Mouse (Mus musculus) lung, postnatal 36 days (tissue): Measurements from ENCODE around the gene Ap2a2.
"Not testable (repeated sequence)": the region's sequence is repeated elsewhere in the genome, so short reads cannot be mapped to it uniquely, and the experiment has no call there.

Source experiments
- DNase-seq: peaks from one replicate; pipeline ENCODE4 v3.0.0; 2022; ENCODE audit warnings: mixed read lengths

Ap2a2 gene

GRCm38 (mm10) chr7:141607717-141608116, 45.7 kb downstream of the Ap2a2 start:
- DNase-seq, result no peak

GRCm38 (mm10) chr7:141609719-141610514, 47.9 kb downstream of the Ap2a2 start:
- DNase-seq, result no peak

- DNase-seq, result peak; percentile 84
These were observed 49.9 kb downstream of the Ap2a2 start for GRCm38 (mm10) chr7:141611711-141612370.

GRCm38 (mm10) chr7:141612371-141612760, 50.4 kb downstream of the Ap2a2 start:
- no peak for DNase-seq

- peak; percentile 73 for DNase-seq
These were observed 50.8 kb downstream of the Ap2a2 start for GRCm38 (mm10) chr7:141612791-141613190.

GRCm38 (mm10) chr7:141614329-141614832, 52.4 kb downstream of the Ap2a2 start:
- peak; percentile 32 for DNase-seq

- DNase-seq, result peak; percentile 76
These were observed 62.2 kb downstream of the Ap2a2 start for GRCm38 (mm10) chr7:141624214-141624613.

- DNase-seq, result no peak
These were observed 63.3 kb downstream of the Ap2a2 start for GRCm38 (mm10) chr7:141625120-141625810.

GRCm38 (mm10) chr7:141628018-141628417, 66.0 kb downstream of the Ap2a2 start:
- DNase-seq, result no peak

GRCm38 (mm10) chr7:141629241-141629640, 67.3 kb downstream of the Ap2a2 start:
- DNase-seq, result no peak

- not testable (repeated sequence) for DNase-seq
These were observed 76.1 kb downstream of the Ap2a2 start for GRCm38 (mm10) chr7:141638077-141638476.

GRCm38 (mm10) chr7:141638513-141639334, 76.8 kb downstream of the Ap2a2 start:
- DNase-seq, result not testable (repeated sequence)

GRCm38 (mm10) chr7:141639335-141639890, 77.4 kb downstream of the Ap2a2 start:
- DNase-seq, result not testable (repeated sequence)

GRCm38 (mm10) chr7:141642375-141642774, 80.4 kb downstream of the Ap2a2 start:
- DNase-seq, result no peak

GRCm38 (mm10) chr7:141643160-141643559, 81.2 kb downstream of the Ap2a2 start:
- peak; percentile 33 for DNase-seq

- DNase-seq, result no peak
These were observed 85.1 kb downstream of the Ap2a2 start for GRCm38 (mm10) chr7:141647083-141647482.

GRCm38 (mm10) chr7:141647815-141648214, 85.8 kb downstream of the Ap2a2 start:
- no peak for DNase-seq

GRCm38 (mm10) chr7:141652191-141652590, 90.2 kb downstream of the Ap2a2 start:
- no peak for DNase-seq

- DNase-seq, result no peak
These were observed 98.4 kb downstream of the Ap2a2 start for GRCm38 (mm10) chr7:141660346-141660745.

GRCm38 (mm10) chr7:141661481-141661880, 99.5 kb downstream of the Ap2a2 start:
- peak; percentile 39 for DNase-seq

GRCm38 (mm10) chr7:141662223-141662622, 100.2 kb downstream of the Ap2a2 start:
- no peak for DNase-seq

GRCm38 (mm10) chr7:141666190-141666589, 104.2 kb downstream of the Ap2a2 start:
- DNase-seq, result peak; percentile 80
